Mouse (Mus musculus): ENCODE data around the gene Cntnap5b.

Gene Cntnap5b

DNA sequence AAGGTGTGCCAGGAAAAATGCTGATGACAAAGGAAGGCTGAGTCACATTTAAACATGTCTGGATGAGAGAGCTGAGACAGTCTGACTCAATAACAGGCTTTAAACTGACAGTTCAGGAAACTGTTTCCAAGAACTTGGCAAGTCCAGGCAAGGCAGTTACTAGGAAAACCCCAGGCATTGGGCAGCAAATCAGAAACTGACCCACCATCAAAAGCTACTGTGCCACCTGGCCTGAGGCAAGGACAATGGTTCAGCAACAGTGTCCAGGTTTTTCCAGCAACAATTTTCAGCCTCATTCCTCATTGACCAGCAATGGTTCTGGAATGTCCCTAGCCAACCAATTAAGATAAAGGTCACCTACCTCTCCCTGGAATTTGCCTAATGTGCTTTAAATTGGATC is 399.0 kb downstream of the Cntnap5b start:
- DNase-seq (ENCODE audit: low read depth, low spot score): no peak

DNA sequence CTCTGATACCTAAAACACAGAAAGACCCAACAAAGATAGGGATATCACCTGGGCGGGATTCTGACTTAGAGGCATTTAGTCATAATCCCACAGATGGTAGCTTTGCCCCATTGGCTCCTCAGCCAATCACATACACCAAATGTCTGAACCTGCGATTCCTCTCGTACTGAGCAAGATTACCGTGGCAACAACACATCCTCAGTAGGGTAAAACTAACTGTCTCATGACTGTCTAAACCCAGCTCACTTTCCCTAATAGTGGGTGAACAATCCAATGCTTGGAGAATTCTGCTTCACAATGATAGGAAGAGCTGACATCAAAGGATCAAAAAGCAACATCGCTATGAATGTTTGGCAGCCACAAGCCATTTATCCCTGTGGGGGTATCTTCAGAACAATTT is 407.5 kb downstream of the Cntnap5b start:
- peak; percentile 92 for DNase-seq (ENCODE audit: low read depth, low spot score)

DNA sequence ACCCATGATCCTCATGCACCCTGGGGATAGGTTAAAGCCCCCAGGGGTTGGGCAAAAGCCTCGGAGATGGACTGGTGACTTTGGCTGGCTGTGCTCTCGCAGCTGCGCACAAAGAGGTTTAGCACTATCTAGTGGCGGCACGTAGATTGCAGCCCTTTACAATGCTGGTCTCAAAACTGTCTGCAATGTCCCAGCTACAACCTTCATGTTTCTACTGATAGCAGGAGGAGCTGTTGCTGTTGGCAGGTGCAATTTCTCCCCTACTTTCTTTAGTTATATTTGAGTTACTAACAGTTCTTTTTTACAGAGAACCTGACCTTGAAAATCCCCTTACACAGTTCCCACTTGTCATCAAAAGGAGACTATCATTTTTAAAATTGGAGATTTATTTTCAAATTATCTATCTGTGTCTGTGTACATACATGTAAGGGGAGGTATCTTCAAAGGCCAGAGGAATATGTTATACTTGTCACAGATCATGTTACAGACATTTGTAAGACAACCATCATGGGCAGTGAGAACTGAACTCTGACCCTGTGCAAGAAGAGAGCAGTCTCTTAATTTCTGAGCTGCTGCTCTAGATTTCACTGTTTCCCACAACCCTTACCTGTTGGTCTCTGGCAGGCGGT is 459.5 kb downstream of the Cntnap5b start:
- DNase-seq (ENCODE audit: low read depth, low spot score): no peak

DNA sequence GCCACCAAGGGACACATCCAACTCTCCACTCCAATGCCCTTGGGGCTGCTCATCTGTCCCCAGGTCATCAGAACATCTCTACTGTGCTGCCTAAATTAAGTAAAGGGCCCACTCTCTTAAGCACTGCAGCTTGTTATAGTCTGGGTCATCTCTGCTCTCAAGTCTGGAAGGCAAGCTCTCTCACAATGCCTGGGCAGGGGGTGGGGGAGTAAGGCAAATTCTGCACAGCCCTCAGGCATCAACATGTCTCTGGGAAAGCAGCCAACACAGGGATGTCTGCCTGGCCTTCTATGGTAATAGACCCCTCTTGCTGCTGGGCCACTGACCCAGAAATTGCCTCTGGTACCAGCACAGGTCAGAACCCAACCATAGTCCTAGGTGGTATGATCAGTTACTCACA is 479.4 kb downstream of the Cntnap5b start:
- no peak for DNase-seq (ENCODE audit: low read depth, low spot score)

DNA sequence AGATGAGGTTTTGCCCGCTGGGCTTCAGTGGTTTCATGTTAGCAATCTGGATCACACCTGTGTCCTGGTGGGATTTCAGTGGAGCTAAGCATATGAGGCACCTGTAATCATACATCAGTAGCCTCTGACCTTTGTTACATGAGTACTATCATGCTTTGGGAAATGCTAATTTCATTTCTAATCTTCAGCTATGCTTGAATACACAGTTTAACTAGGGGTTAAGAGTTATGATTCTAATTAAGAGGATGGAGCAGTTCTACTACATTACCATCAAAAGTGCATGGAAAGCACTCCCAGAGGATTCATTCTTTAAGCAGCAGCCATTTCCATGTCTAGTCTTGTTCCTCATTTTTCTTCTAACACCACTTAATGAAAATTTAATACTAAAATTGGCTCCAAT is 538.1 kb downstream of the Cntnap5b start:
- no peak for DNase-seq (ENCODE audit: low read depth, low spot score)

DNA sequence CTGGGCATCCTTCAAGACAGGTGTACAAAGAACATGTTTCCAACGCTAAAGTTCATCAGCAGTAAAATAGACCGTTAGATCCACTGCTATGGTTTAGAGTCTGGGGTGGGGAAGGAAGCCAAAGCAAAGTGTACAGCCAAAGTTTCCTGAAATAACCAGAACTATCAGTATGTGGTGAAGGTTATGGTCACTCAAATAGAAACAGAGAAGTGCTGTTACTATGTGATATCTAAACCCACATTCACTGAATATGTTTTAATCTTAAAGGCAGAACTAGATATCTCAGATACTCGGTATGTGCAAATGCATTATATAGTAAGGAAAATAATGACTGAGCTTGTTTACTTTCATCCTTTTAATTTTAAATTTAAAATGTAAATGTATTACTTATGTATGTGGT is 558.5 kb downstream of the Cntnap5b start:
- DNase-seq (ENCODE audit: low read depth, low spot score): no peak

DNA sequence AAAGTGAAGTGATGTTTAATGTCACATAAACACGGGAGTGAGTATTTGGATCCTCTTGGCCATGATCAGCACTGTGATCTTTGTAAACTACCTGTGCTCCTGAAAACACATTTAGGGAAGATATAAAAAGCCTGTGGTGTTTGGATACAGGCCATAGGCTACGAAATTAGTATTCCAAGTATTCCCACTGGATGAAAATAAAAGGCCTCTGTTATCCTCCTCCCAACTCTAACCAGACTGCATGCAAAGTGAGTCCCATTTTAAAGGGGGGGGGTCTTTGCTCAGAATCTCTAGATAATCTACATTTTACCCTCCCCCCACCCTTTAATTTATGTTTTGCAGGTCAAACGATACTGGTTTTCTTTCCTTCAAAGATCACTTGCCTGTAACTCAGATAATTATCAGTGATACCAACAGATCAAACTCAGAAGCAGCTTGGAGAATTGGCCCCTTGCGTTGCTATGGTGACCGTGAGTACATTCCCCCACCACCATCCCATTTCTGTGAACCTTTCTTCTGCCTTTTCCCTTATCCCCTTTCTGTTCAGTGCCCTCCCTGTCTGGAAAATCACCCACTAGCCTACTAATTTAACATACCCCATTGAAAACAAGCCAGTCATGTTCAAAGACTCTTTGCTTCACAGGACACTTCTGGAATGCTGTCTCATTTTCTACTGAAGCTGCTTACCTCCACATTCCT is 597.0 kb downstream of the Cntnap5b start:
- no peak for DNase-seq (ENCODE audit: low read depth, low spot score)

DNA sequence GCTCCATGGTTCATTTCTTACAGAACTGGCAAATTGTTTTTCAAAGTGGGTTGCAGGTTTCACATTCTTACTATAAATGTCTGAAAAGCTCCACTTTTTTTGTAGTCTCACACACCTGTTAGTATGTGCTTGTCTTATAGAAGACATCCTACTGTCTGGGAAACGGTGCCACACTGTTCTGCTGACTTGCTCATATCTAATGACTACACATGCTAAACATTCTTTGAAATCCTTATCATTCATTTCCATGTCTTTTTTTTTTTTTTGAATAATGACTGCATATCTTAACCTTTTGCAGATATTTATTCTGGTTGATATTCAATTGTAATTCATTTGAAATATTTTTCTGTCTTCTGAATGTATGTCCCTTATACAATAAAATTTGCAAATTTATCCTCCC is 613.7 kb downstream of the Cntnap5b start:
- DNase-seq (ENCODE audit: low read depth, low spot score): no peak

DNA sequence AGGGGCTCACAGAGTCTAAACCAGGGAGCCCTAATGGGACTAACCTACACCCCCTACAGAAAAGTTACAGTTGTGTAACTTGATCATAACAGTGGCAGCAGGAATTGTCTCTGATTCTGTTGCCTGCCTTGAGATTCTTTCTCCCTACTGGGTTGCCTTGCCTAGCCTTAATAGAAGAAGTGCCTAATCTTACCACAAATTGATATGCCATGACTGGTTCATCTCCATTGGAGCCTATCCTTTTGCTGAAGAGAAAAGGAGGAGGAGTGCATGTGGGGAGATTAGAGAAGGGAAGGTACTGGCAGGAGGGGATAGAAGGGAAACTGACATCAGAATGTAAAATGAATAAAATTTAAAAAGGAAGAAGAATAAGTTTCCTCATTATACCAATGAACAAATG is 621.5 kb downstream of the Cntnap5b start:
- no peak for DNase-seq (ENCODE audit: low read depth, low spot score)

DNA sequence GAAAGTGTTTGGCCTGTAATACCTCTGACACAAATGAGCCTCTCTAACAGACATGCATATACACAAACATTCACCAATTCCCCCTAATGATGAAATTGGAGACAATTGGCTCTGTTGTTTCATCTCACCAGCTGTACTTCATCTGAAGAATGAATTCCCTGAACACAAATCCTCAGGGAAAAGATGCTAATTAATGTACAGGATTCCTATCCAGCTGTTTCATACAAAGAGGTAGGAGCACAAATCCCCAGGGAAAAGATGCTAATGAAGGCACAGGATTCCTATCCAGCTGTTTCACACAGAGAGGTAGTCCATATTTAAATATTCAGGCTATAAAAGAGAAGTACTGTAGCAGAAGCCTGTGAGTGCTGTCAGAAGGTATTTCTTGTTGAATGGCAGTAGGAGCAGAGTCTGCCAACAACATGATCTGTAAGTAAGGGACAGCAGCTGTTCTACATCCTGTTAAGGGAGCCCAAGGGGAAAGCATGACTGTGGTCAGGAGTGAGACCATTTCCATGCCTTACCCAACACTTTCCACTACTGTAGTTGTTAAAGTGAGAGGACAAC is 644.2 kb downstream of the Cntnap5b start:
- peak; percentile 7 for DNase-seq (ENCODE audit: low read depth, low spot score)

DNA sequence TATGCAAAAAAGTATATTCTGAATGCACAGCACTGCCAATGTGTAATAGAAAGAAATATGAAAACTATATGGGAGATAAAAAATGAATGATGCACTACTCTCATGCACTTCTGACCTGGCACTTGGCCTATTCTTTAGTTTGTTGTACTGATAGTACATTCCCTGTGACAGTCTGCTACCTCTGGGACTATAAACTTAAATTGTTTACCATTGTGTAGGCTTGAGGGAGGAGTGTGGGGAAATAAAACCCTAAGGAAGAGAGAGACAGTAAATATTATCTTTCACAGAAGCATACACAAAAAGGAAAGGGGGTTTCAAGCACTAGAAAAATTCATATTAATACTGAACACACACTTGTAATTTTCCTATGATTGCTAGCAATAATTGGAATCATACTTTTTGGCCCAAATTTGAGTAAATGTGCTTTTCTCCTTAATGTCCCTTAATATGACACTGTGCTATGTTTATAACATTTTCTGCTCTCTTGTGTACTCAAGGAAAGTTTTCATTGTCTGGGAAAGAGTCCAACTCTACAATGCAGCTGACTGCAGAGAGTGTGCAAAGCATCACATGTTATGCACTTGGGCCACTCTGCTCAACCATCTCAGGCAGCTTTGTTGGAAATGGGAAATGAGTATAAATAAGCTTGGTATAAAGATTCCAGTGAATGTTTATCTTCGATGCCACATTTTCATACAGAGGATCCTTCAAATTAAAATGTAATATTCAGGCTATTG is 657.6 kb downstream of the Cntnap5b start:
- no peak for DNase-seq (ENCODE audit: low read depth, low spot score)

DNA sequence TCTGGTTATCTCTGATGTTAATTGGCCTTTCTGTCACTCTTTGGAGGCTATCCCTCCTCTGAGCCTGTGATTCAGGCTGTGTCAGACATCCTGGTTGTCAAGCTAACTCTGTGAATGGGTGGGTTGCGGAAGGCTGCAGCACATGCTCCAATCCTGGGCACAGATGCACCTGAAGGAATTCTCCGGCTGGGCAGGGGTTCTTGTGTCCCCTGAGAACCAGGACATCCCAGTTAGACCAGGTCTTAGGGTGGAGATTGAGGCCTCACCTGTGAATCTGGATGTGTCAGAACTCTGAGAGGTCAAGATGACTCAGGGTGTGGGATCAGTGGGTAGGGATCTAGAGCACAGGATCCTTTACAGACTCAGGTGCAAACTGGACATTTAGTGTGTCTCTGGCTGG is 691.3 kb downstream of the Cntnap5b start:
- DNase-seq (ENCODE audit: low read depth, low spot score): no peak

DNA sequence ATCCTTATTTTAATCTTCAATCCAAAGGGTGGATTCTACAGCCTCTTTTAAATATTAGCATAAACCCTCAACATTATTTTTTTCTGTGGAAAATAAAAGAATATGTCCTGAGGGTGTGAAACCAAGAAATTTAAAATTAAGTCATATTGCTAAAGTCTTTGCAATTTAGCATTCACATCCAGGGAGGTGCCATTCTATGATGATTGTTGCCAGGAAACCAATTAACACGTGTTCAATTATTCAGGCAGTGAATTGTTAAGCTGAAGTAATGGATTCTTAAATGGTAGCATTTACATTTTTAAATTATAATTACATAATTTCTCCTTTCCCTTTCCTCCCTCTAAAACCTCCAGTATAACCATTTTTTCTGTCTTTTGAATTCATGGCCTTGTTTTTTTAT is 692.7 kb downstream of the Cntnap5b start:
- DNase-seq (ENCODE audit: low read depth, low spot score): no peak

DNA sequence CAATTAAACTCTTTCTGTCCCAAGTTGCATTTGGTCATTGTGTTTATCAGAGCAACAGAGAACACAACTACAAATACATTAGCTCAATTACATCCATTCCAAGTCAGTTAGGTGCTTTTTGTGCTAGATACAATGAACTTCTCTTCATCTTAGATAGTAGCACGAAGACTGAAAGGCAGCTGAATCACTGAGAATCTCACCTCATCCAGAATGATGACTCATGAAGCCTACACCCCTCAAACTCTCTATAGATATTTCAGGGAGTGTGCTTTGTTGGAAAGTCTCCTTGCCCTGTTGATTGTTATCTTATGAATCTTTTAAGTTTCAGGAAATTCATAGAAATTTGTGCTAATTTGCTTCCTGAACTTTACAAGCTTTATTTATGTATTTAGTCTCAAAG is 695.0 kb downstream of the Cntnap5b start:
- no peak for DNase-seq (ENCODE audit: low read depth, low spot score)

DNA sequence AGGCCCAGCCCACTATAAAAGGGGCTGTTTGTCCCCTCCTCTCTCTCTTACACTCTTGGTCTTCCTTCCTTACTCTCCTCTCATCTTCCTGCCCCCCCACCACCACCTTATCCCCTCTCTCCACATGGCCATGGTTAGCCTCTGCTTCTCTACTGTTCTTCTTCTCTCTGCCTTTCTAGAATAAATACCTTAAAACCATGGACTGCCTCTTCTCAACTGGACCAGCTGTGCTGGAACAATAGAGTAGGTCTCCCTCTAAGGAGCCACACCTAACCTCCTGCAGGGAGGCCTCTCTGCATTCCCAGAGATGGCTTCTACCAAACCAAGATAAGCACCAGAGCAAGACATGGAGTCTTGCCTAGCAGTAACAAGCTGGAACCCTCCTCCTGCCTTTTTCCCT is 737.3 kb downstream of the Cntnap5b start:
- DNase-seq (ENCODE audit: low read depth, low spot score): peak; percentile 84

Data from ES-CJ7 (cell line).